Mouse (Mus musculus) kidney, embryonic 14.5 days (tissue): ENCODE data around the gene Ptpn3. TPM values are rescaled to one million over a fixed set of nuclear protein-coding genes. Genes with fewer than 3 reads are reported as not detected.
A peak's percentile ranks its signal among the peaks of the same experiment; 100 is the strongest.

ENCODE experiments used
- ATAC-seq: fragments of 200-750 bp; cut with Nextera tagmentation; 2 replicates; pipeline ENCODE4 v1.8.0; 2017; ENCODE audit warnings: moderate number of reproducible peaks, mild to moderate bottlenecking, moderate TSS enrichment, moderate library complexity; ENCODE audit not compliant: low FRiP score, low TSS enrichment
- H3K27ac ChIP-seq: fragments of 300-500 bp; sonication (generic); 2 replicates; pipeline ENCODE4 v1.5.1; 2014; ENCODE audit warnings: low read depth, mild to moderate bottlenecking, low read length, moderate library complexity, mixed read lengths
- H3K27me3 ChIP-seq: fragments of 300-500 bp; sonication (generic); 2 replicates; pipeline ENCODE4 v1.6.1; 2014; ENCODE audit warnings: mild to moderate bottlenecking, low read length; ENCODE audit not compliant: control insufficient read depth, insufficient read depth
- H3K36me3 ChIP-seq: fragments of 300-500 bp; sonication (generic); 2 replicates; pipeline ENCODE4 v1.6.1; 2014; ENCODE audit warnings: low read length, mixed read lengths; ENCODE audit not compliant: control insufficient read depth, insufficient read depth
- H3K4me1 ChIP-seq: fragments of 300-500 bp; sonication (generic); 2 replicates; pipeline ENCODE4 v1.6.1; 2014; ENCODE audit warnings: low read length, mixed read lengths; ENCODE audit not compliant: control insufficient read depth, insufficient read depth
- H3K4me2 ChIP-seq: fragments of 300-500 bp; sonication (generic); replicated peaks from 2 replicates; pipeline ENCODE4 v1.6.1; 2014; ENCODE audit warnings: low read depth, mild to moderate bottlenecking, low read length
- H3K4me3 ChIP-seq: fragments of 300-500 bp; sonication (generic); 2 replicates; pipeline ENCODE4 v1.5.1; 2014; ENCODE audit warnings: mild to moderate bottlenecking, low read length
- H3K9ac ChIP-seq: fragments of 300-500 bp; sonication (generic); 2 replicates; pipeline ENCODE4 v1.6.1; 2014; ENCODE audit warnings: low read depth, mild to moderate bottlenecking, low read length, moderate library complexity
- H3K9me3 ChIP-seq: fragments of 300-500 bp; sonication (generic); 2 replicates; pipeline ENCODE4 v1.6.1; 2016; ENCODE audit warnings: low read length; ENCODE audit not compliant: control insufficient read depth
- WGBS: fragments of 180-500 bp; shearing (Covaris S2); extraction: QIAGEN DNeasy Blood & Tissue Kit; methylation state at CpG from one replicate; pipeline ENCODE4 v1.1.7; 2014; 5-methylcytosine and 5-hydroxymethylcytosine counted together
- polyA plus RNA-seq: library from polyadenylated mRNA; unstranded; fragments of >200 nt; fragmentation: Nextera tagmentation; extraction: Ambion mirVana; gene quantifications from 2 replicates; pipeline ENCODE4 v1.2.1, GENCODE M21; 2014

The Ptpn3 gene
- polyA plus RNA-seq, 1 experiment from 2014 or later = 17.0 TPM

DNA sequence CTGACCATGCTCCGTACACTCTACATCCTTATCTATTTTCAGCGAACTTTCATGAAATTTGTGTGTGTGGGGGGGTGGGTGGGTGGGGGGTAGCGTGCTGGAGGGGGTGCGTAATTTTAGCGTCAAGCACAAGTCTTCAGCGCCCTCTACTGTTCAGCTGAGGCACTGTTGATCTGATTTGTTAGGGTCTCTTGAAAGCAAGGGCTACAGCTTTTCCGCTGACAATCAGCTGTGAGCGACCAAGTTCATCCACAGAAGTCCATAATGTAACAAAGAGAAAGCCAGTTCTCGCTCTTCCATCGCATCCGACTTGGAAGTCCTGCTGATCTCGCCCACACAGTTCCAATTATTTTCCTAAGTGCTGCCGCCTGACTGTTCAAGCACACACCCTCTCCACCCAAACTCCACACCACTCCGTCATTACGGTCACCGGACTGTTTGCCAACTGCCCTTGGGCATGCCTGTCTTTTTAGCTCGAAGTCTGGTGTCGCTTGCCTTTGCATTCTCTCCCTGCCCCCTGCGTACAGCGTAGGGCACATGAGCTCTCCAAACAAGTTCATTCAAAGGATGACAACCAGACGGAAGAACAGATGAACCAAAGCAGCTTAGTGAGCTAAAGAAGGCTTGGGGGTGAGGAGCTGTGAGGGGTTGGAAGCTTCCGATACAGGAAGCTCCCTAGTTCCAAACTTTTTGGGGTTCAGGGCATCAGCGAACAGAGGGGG lies 19.1 kb upstream of the Ptpn3 start:
- peaks cover 11% of the 10 kb centered on the region for H3K4me1 ChIP-seq
- no peak overlapping the region for H3K27ac ChIP-seq
- no peak overlapping the region for H3K4me2 ChIP-seq
- no peak for ATAC-seq
- H3K27me3 ChIP-seq = 0 out of 2 replicates have a peak, but pooled peaks cover 3% of the 10 kb centered on the region
- WGBS = 41% methylated on average over 23 of the region's 23 CpGs
- no peaks in the 10 kb centered on the region for H3K9me3 ChIP-seq
- H3K4me3 ChIP-seq = no peak overlapping the region
- H3K9ac ChIP-seq = no peak overlapping the region
- no peaks in the 10 kb centered on the region for H3K36me3 ChIP-seq

DNA sequence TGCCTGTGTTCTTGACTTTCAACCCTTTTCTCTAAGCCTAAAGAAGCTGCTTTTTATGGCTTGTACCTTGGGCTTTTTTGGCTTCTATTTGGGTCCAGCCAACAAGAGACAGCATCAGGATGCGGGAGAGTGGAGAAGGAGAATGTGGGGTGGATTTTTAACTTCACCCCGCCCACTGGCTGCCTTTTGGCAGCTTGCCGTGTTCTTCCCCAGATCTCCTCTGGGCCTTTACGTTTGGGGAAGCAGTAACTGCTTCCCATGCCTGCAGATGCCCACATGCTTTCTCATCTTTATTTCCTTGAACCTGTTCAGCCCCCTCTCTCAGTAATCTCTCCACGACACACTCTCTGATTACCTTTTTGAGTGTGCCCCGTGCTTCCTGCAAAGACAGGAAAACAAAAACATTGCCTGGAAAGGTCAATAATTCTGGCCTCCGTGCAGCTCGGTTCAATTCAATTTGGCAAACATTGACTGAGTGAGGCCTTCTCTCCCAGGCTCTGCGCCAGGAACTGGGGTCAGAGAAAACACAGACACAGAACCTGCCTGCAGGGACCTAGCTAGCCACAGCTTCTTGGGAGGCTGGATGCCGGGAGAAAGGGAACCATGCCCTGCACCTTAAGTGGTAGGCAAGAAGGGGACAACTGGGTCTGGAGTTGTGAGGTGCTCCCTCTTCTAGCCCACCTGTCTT lies 17.0 kb upstream of the Ptpn3 start:
- H3K9ac ChIP-seq = no peak overlapping the region
- H3K9me3 ChIP-seq = no peaks in the 10 kb centered on the region
- 27% methylated on average over 10 of the region's 10 CpGs for WGBS
- 0 out of 2 replicates have a peak, but pooled peaks cover 2% of the 10 kb centered on the region for H3K27me3 ChIP-seq
- no peak overlapping the region for H3K4me2 ChIP-seq
- ATAC-seq = 0 out of 2 replicates have a peak, but pooled peaks have one; percentile 28
- H3K4me3 ChIP-seq = no peak overlapping the region
- H3K27ac ChIP-seq = peak overlapping the region; percentile 31; the same call in 1 of the 2 replicates
- peaks cover 11% of the 10 kb centered on the region for H3K4me1 ChIP-seq
- H3K36me3 ChIP-seq = no peaks in the 10 kb centered on the region

- ATAC-seq = no peak
- Histone ChIP-seq H3K27ac (no peak overlapping the region), H3K4me2 (no peak overlapping the region), H3K27me3 (no peaks in the 10 kb centered on the region), H3K9me3 (no peaks in the 10 kb centered on the region), H3K4me3 (no peak overlapping the region), H3K36me3 (no peaks in the 10 kb centered on the region), H3K9ac (no peak overlapping the region), H3K4me1 (no peaks in the 10 kb centered on the region)
- 78% methylated on average over 8 of the region's 8 CpGs for WGBS
Observed at GRCm38 (mm10) chr4:57312256-57313166, 10.9 kb upstream of the Ptpn3 start.

DNA sequence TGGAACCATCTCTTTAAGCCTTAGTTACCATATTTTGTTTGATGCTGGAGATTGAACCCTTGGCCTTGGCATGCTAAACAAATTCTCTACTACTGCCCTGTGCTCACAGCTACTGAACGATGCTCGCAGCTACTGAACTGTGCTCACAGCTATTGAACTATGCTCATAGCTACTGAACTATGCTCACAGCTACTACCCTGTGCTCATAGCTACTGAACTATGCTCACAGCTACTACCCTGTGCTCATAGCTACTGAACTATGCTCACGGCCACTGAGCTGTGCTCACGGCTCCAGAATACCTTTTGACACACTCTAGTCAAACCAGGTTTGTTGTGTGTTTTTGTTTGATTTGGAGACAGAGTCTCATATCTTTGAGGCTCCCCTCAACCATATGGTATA lies 10.1 kb upstream of the Ptpn3 start:
- H3K9ac ChIP-seq = no peak overlapping the region
- WGBS = 86% methylated on average over 4 of the region's 4 CpGs

DNA sequence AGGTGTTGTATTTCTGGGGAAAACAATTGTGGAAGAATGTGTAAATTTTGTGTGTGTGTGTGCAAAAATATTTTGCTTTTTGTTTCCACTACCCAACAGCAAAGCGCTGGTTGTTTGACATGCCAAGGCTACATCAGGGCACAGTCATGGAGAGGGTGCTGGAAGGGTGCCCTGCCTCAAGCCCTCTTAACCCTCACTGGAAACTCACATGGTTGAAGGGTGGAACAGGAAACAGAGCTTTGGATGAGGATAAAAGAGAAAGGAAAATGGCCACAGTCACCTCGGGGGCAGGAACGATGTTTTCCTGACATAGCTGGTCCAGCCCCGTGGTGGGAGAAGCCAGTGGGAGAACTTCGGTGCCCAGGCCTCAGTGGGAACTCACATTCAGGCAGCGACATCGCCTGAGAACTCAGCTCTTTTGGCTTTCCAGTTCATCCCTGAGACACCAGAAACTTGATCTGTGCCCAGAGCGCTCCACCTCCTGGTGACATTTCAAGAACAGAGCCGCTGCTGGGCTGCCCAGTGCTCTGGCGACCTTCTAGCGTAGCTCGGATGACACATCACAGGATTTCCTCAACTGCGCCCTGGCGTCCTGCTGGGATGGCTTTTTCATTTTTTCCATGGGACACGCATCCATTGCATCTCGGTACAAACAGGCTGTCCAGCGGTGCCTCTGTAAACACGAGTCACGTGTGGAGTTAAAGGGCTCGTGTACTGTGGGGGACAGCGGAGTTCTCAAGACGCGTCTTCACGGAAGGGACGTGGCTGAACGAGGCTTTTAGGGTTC lies 6.8 kb upstream of the Ptpn3 start:
- 34% methylated on average over 26 of the region's 26 CpGs for WGBS
- Histone ChIP-seq H3K9ac (no peak overlapping the region), H3K4me1 (no peaks in the 10 kb centered on the region), H3K36me3 (no peaks in the 10 kb centered on the region), H3K4me3 (peak overlapping the region; percentile 17; the same call in 1 of the 2 replicates), H3K27ac (no peak overlapping the region), H3K4me2 (peak overlapping the region; percentile 32), H3K9me3 (no peaks in the 10 kb centered on the region), H3K27me3 (no peaks in the 10 kb centered on the region)
- ATAC-seq = peak; percentile 66; the same call in 1 of the 2 replicates

More for the DNA sequence above, 10.1 kb upstream of the Ptpn3 start:
- Histone ChIP-seq H3K36me3 (no peaks in the 10 kb centered on the region), H3K4me2 (no peak overlapping the region), H3K4me3 (no peak overlapping the region), H3K4me1 (no peaks in the 10 kb centered on the region), H3K27ac (no peak overlapping the region), H3K9me3 (no peaks in the 10 kb centered on the region), H3K27me3 (no peaks in the 10 kb centered on the region)
- no peak for ATAC-seq

GRCm38 (mm10) chr4:57307747-57308146 lies 6.1 kb upstream of the Ptpn3 start:
- ATAC-seq = no peak
- 55% methylated on average over 4 of the region's 4 CpGs for WGBS
- H3K27me3 ChIP-seq = no peaks in the 10 kb centered on the region
- H3K9me3 ChIP-seq = no peaks in the 10 kb centered on the region
- H3K36me3 ChIP-seq = no peaks in the 10 kb centered on the region
- H3K4me2 ChIP-seq = no peak overlapping the region
- no peak overlapping the region for H3K27ac ChIP-seq
- H3K9ac ChIP-seq = no peak overlapping the region
- H3K4me1 ChIP-seq = no peaks in the 10 kb centered on the region
- H3K4me3 ChIP-seq = no peak overlapping the region

DNA sequence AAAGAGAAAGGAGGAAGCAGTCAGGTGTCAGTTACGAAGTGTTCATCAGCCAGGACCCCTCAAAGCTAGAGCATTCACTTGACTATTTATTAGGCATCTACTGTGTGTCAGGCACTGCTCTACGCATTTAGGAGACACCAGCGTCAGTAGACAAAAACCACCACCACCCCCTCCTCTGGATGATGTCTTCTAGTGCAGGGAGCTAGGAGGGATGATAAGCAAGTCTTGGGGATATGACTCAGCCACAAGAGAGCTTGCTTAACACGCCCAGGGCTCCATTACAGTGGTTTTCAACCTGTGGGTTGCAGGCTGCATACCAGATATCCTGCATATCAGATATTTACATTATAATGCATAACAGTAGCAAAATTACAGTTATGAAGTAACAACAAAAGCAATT lies 4.6 kb upstream of the Ptpn3 start:
- no peak overlapping the region for H3K4me3 ChIP-seq
- ATAC-seq = no peak
- H3K27ac ChIP-seq = no peak overlapping the region
- H3K4me2 ChIP-seq = no peak overlapping the region
- no peaks in the 10 kb centered on the region for H3K4me1 ChIP-seq
- no peak overlapping the region for H3K9ac ChIP-seq
- 79% methylated on average over 4 of the region's 4 CpGs for WGBS
- H3K9me3 ChIP-seq = no peaks in the 10 kb centered on the region
- no peaks in the 10 kb centered on the region for H3K36me3 ChIP-seq
- no peaks in the 10 kb centered on the region for H3K27me3 ChIP-seq

DNA sequence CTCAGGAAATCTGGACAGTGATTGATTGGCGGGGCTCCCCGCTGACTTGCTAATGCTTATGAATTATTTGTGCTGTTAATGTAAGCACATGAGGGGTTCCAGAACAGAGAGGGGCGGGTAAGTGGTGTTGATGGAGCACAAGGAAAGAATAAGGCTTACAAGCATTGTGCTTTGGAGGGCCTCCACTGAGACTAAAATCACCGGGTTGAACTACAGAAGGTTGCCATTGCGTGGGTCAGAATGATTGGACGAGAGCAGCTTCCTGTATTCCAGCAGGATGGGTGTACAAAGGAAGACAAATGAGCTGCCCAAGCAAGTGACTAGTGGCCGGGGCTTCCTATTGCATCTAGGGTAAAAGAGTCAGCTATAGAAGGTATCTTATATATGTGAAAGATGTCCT lies 4.0 kb upstream of the Ptpn3 start:
- no peaks in the 10 kb centered on the region for H3K36me3 ChIP-seq
- 68% methylated on average over 7 of the region's 7 CpGs for WGBS
- no peaks in the 10 kb centered on the region for H3K9me3 ChIP-seq
- H3K4me1 ChIP-seq = peaks cover 3% of the 10 kb centered on the region
- H3K27me3 ChIP-seq = no peaks in the 10 kb centered on the region
- H3K27ac ChIP-seq = no peak overlapping the region
- ATAC-seq = no peak
- H3K4me3 ChIP-seq = no peak overlapping the region
- H3K4me2 ChIP-seq = no peak overlapping the region
- H3K9ac ChIP-seq = no peak overlapping the region
